Mouse (Mus musculus) heart, adult 2 months (tissue): ENCODE measurements at regions not wholly inside any gene's neighbourhood (a gene's known extent, or its start where the extent isn't known, plus 50 kb on each side); places are given as distances from the start of the nearest gene placed in this dataset.

Source experiments
- DNase-seq, 2 experiments: peaks; one replicate each; pipeline ENCODE4 v3.0.0; 2021
- H3K27ac ChIP-seq: fragments of 200-600 bp; 2 replicates; pipeline ENCODE4 v1.8.1; 2022
- H3K27me3 ChIP-seq: fragments of 200-500 bp; 2 replicates; pipeline ENCODE4 v1.6.1; 2012; ENCODE audit warnings: mild to moderate bottlenecking, low read length, inconsistent platforms, mixed read lengths; ENCODE audit not compliant: control insufficient read depth, insufficient read depth
- H3K36me3 ChIP-seq: fragments of 200-500 bp; 2 replicates; pipeline ENCODE4 v1.6.1; 2012; ENCODE audit warnings: low read length, inconsistent platforms; ENCODE audit not compliant: control insufficient read depth, insufficient read depth
- H3K4me1 ChIP-seq: fragments of 200-500 bp; 2 replicates; pipeline ENCODE4 v1.6.1; 2011; ENCODE audit warnings: low read length; ENCODE audit not compliant: control insufficient read depth, insufficient read depth
- H3K4me3 ChIP-seq: fragments of 200-600 bp; 2 replicates; pipeline ENCODE4 v1.8.1; 2022
- H3K79me2 ChIP-seq: fragments of 200-500 bp; replicated peaks from 2 replicates; pipeline ENCODE4 v1.6.1; 2012; ENCODE audit warnings: mild to moderate bottlenecking, inconsistent platforms, low read length, moderate library complexity, mixed read lengths; ENCODE audit not compliant: control insufficient read depth, insufficient read depth
- H3K9ac ChIP-seq: fragments of 200-500 bp; 2 replicates; pipeline ENCODE4 v1.6.1; 2012; ENCODE audit warnings: low read depth, mild to moderate bottlenecking, control low read depth, inconsistent platforms, low read length, mixed read lengths
- CTCF ChIP-seq: fragments of 200-600 bp; IDR thresholded peaks from 2 replicates; pipeline ENCODE4 v1.8.1; 2022; ENCODE audit warnings: antibody characterized with exemption, mild to moderate bottlenecking, moderate library complexity
- EP300 ChIP-seq: fragments of 200-500 bp; IDR thresholded peaks from 2 replicates; pipeline ENCODE4 v1.6.1; 2011; ENCODE audit warnings: low read depth, low read length, control low read depth; ENCODE audit not compliant: insufficient read depth
- POLR2A ChIP-seq: fragments of 200-500 bp; IDR thresholded peaks from 2 replicates; pipeline ENCODE4 v1.6.1; 2011; ENCODE audit warnings: mild to moderate bottlenecking, low read depth, low read length, control low read depth; ENCODE audit not compliant: insufficient read depth
- WGBS: fragments of 180-500 bp; shearing (Covaris S2); methylation state at CpG from one replicate; pipeline ENCODE4 v1.1.7; 2018; 5-methylcytosine and 5-hydroxymethylcytosine counted together
- intact Hi-C: fragments of 180-260 bp; cut with DNase I; formaldehyde crosslinking; loops from one replicate; pipeline ENCODE4 v1.15.1; 2025

DNA sequence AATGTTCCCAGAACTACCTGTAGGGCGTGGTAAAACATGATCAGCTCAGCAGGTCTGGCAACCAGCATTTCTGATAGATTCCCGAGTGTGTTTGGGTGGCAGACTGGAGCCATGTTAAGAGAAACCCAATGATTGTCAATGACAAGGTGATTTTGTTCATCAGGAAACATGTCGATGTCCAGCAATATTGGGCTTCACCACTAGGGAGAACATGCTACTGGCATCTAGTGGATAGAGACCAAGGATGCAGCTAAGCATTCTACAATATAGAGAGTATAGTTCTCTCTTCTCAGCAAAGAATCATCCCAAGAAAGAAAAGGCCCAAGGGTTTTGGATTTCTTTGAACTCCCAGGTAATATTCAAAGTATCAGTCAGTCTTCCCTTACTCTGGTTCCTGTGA is 333.5 kb downstream of the Fam49a start:
- Histone ChIP-seq H3K4me3 (no peak overlapping the region), H3K9ac (no peak overlapping the region), H3K4me1 (no peaks in the 10 kb centered on the region), H3K27ac (no peak overlapping the region), H3K36me3 (no peaks in the 10 kb centered on the region), H3K79me2 (no peaks in the 10 kb centered on the region), H3K27me3 (no peaks in the 10 kb centered on the region)
- TF ChIP-seq CTCF, result peak; percentile 27
- no peak for TF ChIP-seq EP300
- 78% methylated on average over 3 of the region's 3 CpGs for WGBS
- intact Hi-C loops, result loop anchor here (10.0 kb wide), 1 partner anchor 161 kb away; no protein-coding TSS in a partner anchor
- DNase-seq, result no peak

DNA sequence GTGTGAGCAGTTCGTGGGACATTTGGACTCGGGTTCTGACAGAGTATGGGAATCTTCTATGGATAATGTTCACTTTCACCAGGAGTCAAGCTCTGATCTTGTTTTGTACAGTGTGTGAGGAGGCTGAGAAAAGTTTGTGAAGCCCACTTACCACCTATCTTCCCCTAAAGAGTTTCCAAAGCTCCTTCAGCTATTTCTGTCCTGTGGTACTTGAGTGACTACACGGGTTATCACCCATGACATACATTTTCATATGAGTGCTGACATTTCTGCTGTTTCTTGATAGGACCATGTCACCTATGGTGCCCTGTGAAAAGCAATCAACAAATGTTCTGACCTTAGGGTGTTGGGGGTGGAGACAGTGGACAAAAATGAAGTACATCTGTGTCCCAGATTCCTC is 332.6 kb downstream of the Fam49a start:
- intact Hi-C loops, result loop anchor here (10.0 kb wide), 1 partner anchor 160 kb away; no protein-coding TSS in a partner anchor
- Histone ChIP-seq H3K79me2 (no peaks in the 10 kb centered on the region), H3K4me3 (no peak overlapping the region), H3K36me3 (no peaks in the 10 kb centered on the region), H3K27me3 (no peaks in the 10 kb centered on the region), H3K27ac (no peak overlapping the region), H3K4me1 (no peaks in the 10 kb centered on the region), H3K9ac (no peak overlapping the region)
- TF ChIP-seq POLR2A (no peak), CTCF (no peak), EP300 (no peak)
- DNase-seq, result no peak
- WGBS, result 66% methylated on average over 3 of the region's 3 CpGs

- H3K79me2 ChIP-seq, result no peaks in the 10 kb centered on the region
- no peak overlapping the region for H3K4me3 ChIP-seq
- H3K4me1 ChIP-seq, result no peaks in the 10 kb centered on the region
- DNase-seq, result no peak
- no peak for TF ChIP-seq EP300
- no peak for TF ChIP-seq POLR2A
- no peak for TF ChIP-seq CTCF
- H3K27me3 ChIP-seq, result no peaks in the 10 kb centered on the region
- 85% methylated on average over 2 of the region's 2 CpGs for WGBS
- no peak overlapping the region for H3K9ac ChIP-seq
- intact Hi-C loops, result loop anchor here (10.0 kb wide), 1 partner anchor 159 kb away; no protein-coding TSS in a partner anchor
- no peak overlapping the region for H3K27ac ChIP-seq
- no peaks in the 10 kb centered on the region for H3K36me3 ChIP-seq
These were observed 331.4 kb downstream of the Fam49a start for GRCm38 (mm10) chr12:12593343-12593742.

GRCm38 (mm10) chr12:12590753-12591291 is 328.9 kb downstream of the Fam49a start:
- intact Hi-C loops, result loop anchor here (10.0 kb wide), 1 partner anchor 156 kb away; no protein-coding TSS in a partner anchor
- H3K9ac ChIP-seq, result no peak overlapping the region
- H3K4me1 ChIP-seq, result no peaks in the 10 kb centered on the region
- no peak for DNase-seq
- H3K27me3 ChIP-seq, result no peaks in the 10 kb centered on the region
- TF ChIP-seq EP300 (no peak), POLR2A (no peak), CTCF (no peak)
- no peaks in the 10 kb centered on the region for H3K79me2 ChIP-seq
- H3K4me3 ChIP-seq, result no peak overlapping the region
- H3K36me3 ChIP-seq, result no peaks in the 10 kb centered on the region
- H3K27ac ChIP-seq, result no peak overlapping the region
- 80% methylated on average over 8 of the region's 8 CpGs for WGBS

- TF ChIP-seq POLR2A (no peak), CTCF (no peak), EP300 (no peak)
- no peaks in the 10 kb centered on the region for H3K4me1 ChIP-seq
- no peak overlapping the region for H3K27ac ChIP-seq
- DNase-seq, result no peak
- 56% methylated on average over 5 of the region's 5 CpGs for WGBS
- intact Hi-C loops, result no loop called here
- no peaks in the 10 kb centered on the region for H3K79me2 ChIP-seq
- H3K27me3 ChIP-seq, result no peaks in the 10 kb centered on the region
- no peak overlapping the region for H3K4me3 ChIP-seq
- no peak overlapping the region for H3K9ac ChIP-seq
- no peaks in the 10 kb centered on the region for H3K36me3 ChIP-seq
These were observed 326.9 kb downstream of the Fam49a start for GRCm38 (mm10) chr12:12588771-12589370.

DNA sequence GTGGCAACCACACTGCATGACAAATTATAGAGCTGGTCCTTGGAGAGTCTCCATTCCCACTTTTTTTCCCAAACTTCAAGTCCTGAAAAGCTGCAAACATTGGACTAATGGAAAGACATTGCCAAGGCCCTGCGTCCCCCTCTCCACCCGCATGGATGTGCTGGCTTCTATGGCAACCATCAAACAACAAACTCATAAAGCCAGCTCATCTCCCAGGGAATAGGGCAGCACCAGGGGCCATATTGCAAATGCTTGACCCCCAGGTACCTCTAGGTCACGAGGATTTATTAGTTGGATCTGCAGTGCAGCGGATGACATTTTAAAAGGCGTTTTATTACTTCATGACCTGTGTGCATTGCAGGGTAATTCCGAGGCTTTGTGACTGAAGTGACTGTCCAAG is 324.5 kb downstream of the Fam49a start:
- H3K27me3 ChIP-seq, result no peaks in the 10 kb centered on the region
- H3K36me3 ChIP-seq, result no peaks in the 10 kb centered on the region
- no peak for TF ChIP-seq POLR2A
- no peak for TF ChIP-seq CTCF
- TF ChIP-seq EP300, result no peak
- no peaks in the 10 kb centered on the region for H3K79me2 ChIP-seq
- no peak overlapping the region for H3K4me3 ChIP-seq
- DNase-seq, result no peak
- no peaks in the 10 kb centered on the region for H3K4me1 ChIP-seq
- H3K27ac ChIP-seq, result no peak overlapping the region
- 84% methylated on average over 6 of the region's 6 CpGs for WGBS
- no peak overlapping the region for H3K9ac ChIP-seq
- intact Hi-C loops, result no loop called here
